Mouse (Mus musculus) liver, embryonic 13.5 days (tissue): ENCODE data around the gene Aox2. TPM values are rescaled to one million over a fixed set of nuclear protein-coding genes. Genes with fewer than 3 reads are reported as not detected.

ENCODE experiments used
- ATAC-seq: fragments of 200-750 bp; cut with Nextera tagmentation; 2 replicates; pipeline ENCODE4 v1.8.0; 2017; ENCODE audit warnings: low read depth, mild to moderate bottlenecking, moderate number of reproducible peaks, moderate library complexity
- DNase-seq: peaks from one replicate; pipeline ENCODE4 v3.0.0; 2022
- H3K27ac ChIP-seq: fragments of 300-500 bp; sonication (generic); 2 replicates; pipeline ENCODE4 v1.5.1; 2015; ENCODE audit warnings: moderate library complexity, mild to moderate bottlenecking, inconsistent platforms
- H3K27me3 ChIP-seq: fragments of 300-500 bp; sonication (generic); 2 replicates; pipeline ENCODE4 v1.6.1; 2015; ENCODE audit warnings: mild to moderate bottlenecking, inconsistent platforms
- H3K36me3 ChIP-seq: fragments of 300-500 bp; sonication (generic); 2 replicates; pipeline ENCODE4 v1.6.1; 2015; ENCODE audit warnings: mild to moderate bottlenecking, inconsistent platforms
- H3K4me1 ChIP-seq: fragments of 300-500 bp; sonication (generic); replicated peaks from 2 replicates; pipeline ENCODE4 v1.6.1; 2015; ENCODE audit warnings: inconsistent platforms
- H3K4me2 ChIP-seq: fragments of 300-500 bp; sonication (generic); 2 replicates; pipeline ENCODE4 v1.6.1; 2015; ENCODE audit warnings: inconsistent platforms, mild to moderate bottlenecking, moderate library complexity
- H3K4me3 ChIP-seq: fragments of 300-500 bp; sonication (generic); replicated peaks from 2 replicates; pipeline ENCODE4 v1.5.1; 2015; ENCODE audit warnings: mild to moderate bottlenecking, inconsistent platforms
- H3K9ac ChIP-seq: fragments of 300-500 bp; sonication (generic); 2 replicates; pipeline ENCODE4 v1.6.1; 2015; ENCODE audit warnings: mild to moderate bottlenecking, inconsistent platforms
- H3K9me3 ChIP-seq: fragments of 300-500 bp; sonication (generic); replicated peaks from 2 replicates; pipeline ENCODE4 v1.6.1; 2016; ENCODE audit warnings: inconsistent platforms
- WGBS: fragments of 180-500 bp; shearing (Covaris S2); methylation state at CpG from one replicate; pipeline ENCODE4 v1.1.7; 2015; ENCODE audit not compliant: insufficient replicate concordance; 5-methylcytosine and 5-hydroxymethylcytosine counted together
- polyA plus RNA-seq: library from polyadenylated mRNA; unstranded; fragments of >200 nt; fragmentation: Nextera tagmentation; extraction: Ambion mirVana; gene quantifications from 2 replicates; pipeline ENCODE4 v1.2.1, GENCODE M21; 2015

Gene Aox2
- polyA plus RNA-seq, 1 experiment from 2014 or later, result not detected

GRCm38 (mm10) chr1:58307181-58307580 lies 29.1 kb downstream of the Aox2 start:
- H3K9ac ChIP-seq, result no peak overlapping the region
- no peaks in the 10 kb centered on the region for H3K27me3 ChIP-seq
- H3K9me3 ChIP-seq, result no peaks in the 10 kb centered on the region
- DNase-seq (no peak), ATAC-seq (no peak)
- H3K27ac ChIP-seq, result no peak overlapping the region
- H3K4me2 ChIP-seq, result no peak overlapping the region
- H3K36me3 ChIP-seq, result no peaks in the 10 kb centered on the region
- 66% methylated on average over 8 of the region's 8 CpGs for WGBS
- H3K4me3 ChIP-seq, result no peak overlapping the region
- H3K4me1 ChIP-seq, result no peaks in the 10 kb centered on the region

- Histone ChIP-seq H3K9ac (no peak overlapping the region), H3K4me1 (no peaks in the 10 kb centered on the region), H3K4me3 (no peak overlapping the region), H3K36me3 (no peaks in the 10 kb centered on the region), H3K4me2 (no peak overlapping the region), H3K27ac (no peak overlapping the region), H3K9me3 (no peaks in the 10 kb centered on the region), H3K27me3 (no peaks in the 10 kb centered on the region)
- WGBS, result 67% methylated on average over 8 of the region's 8 CpGs
- DNase-seq, result no peak
- no peak for ATAC-seq
Measured at GRCm38 (mm10) chr1:58308594-58308993, 30.5 kb downstream of the Aox2 start.

GRCm38 (mm10) chr1:58309853-58310252 lies 31.7 kb downstream of the Aox2 start:
- no peak for DNase-seq
- no peaks in the 10 kb centered on the region for H3K36me3 ChIP-seq
- H3K27ac ChIP-seq, result no peak overlapping the region
- no peak overlapping the region for H3K4me2 ChIP-seq
- no peaks in the 10 kb centered on the region for H3K4me1 ChIP-seq
- H3K4me3 ChIP-seq, result no peak overlapping the region
- no peaks in the 10 kb centered on the region for H3K27me3 ChIP-seq
- 49% methylated on average over 4 of the region's 4 CpGs for WGBS
- no peak for ATAC-seq
- H3K9ac ChIP-seq, result no peak overlapping the region
- H3K9me3 ChIP-seq, result no peaks in the 10 kb centered on the region

GRCm38 (mm10) chr1:58311221-58311864 lies 33.2 kb downstream of the Aox2 start:
- Histone ChIP-seq H3K9ac (no peak overlapping the region), H3K27me3 (no peaks in the 10 kb centered on the region), H3K4me1 (no peaks in the 10 kb centered on the region), H3K27ac (no peak overlapping the region), H3K4me2 (no peak overlapping the region), H3K36me3 (no peaks in the 10 kb centered on the region), H3K4me3 (no peak overlapping the region), H3K9me3 (no peaks in the 10 kb centered on the region)
- ATAC-seq (no peak), DNase-seq (no peak)
- WGBS, result 63% methylated on average over 7 of the region's 7 CpGs

- Histone ChIP-seq H3K36me3 (no peaks in the 10 kb centered on the region), H3K27me3 (no peaks in the 10 kb centered on the region), H3K27ac (no peak overlapping the region), H3K4me3 (no peak overlapping the region), H3K4me1 (no peaks in the 10 kb centered on the region), H3K4me2 (no peak overlapping the region), H3K9me3 (no peaks in the 10 kb centered on the region), H3K9ac (no peak overlapping the region)
- ATAC-seq (no peak), DNase-seq (no peak)
- 78% methylated on average over 8 of the region's 8 CpGs for WGBS
Measured at GRCm38 (mm10) chr1:58313173-58313572, 35.0 kb downstream of the Aox2 start.

- DNase-seq (no peak), ATAC-seq (no peak)
- Histone ChIP-seq H3K4me2 (no peak overlapping the region), H3K27ac (no peak overlapping the region), H3K9ac (no peak overlapping the region), H3K4me3 (no peak overlapping the region), H3K36me3 (no peaks in the 10 kb centered on the region), H3K4me1 (no peaks in the 10 kb centered on the region), H3K9me3 (no peaks in the 10 kb centered on the region), H3K27me3 (no peaks in the 10 kb centered on the region)
- WGBS, result 58% methylated on average over 6 of the region's 6 CpGs
Measured at GRCm38 (mm10) chr1:58315532-58315931, 37.4 kb downstream of the Aox2 start.

- no peak overlapping the region for H3K4me3 ChIP-seq
- no peaks in the 10 kb centered on the region for H3K36me3 ChIP-seq
- H3K9ac ChIP-seq, result no peak overlapping the region
- no peaks in the 10 kb centered on the region for H3K27me3 ChIP-seq
- no peaks in the 10 kb centered on the region for H3K9me3 ChIP-seq
- WGBS, result 27% methylated on average over 4 of the region's 4 CpGs
- no peaks in the 10 kb centered on the region for H3K4me1 ChIP-seq
- no peak for ATAC-seq
- no peak overlapping the region for H3K27ac ChIP-seq
- DNase-seq, result no peak
- H3K4me2 ChIP-seq, result no peak overlapping the region
Measured at GRCm38 (mm10) chr1:58333222-58333621, 55.1 kb downstream of the Aox2 start.

- ATAC-seq (no peak), DNase-seq (no peak)
- Histone ChIP-seq H3K4me3 (no peak overlapping the region), H3K36me3 (no peaks in the 10 kb centered on the region), H3K27me3 (no peaks in the 10 kb centered on the region), H3K9ac (no peak overlapping the region), H3K4me2 (no peak overlapping the region), H3K4me1 (no peaks in the 10 kb centered on the region), H3K9me3 (no peaks in the 10 kb centered on the region), H3K27ac (no peak overlapping the region)
- WGBS, result 50% methylated on average over 1 of the region's 1 CpGs
Measured at GRCm38 (mm10) chr1:58339901-58340300, 61.8 kb downstream of the Aox2 start.

GRCm38 (mm10) chr1:58341576-58341975 lies 63.5 kb downstream of the Aox2 start:
- Histone ChIP-seq H3K27me3 (no peaks in the 10 kb centered on the region), H3K4me3 (no peak overlapping the region), H3K9ac (no peak overlapping the region), H3K4me1 (no peaks in the 10 kb centered on the region), H3K4me2 (no peak overlapping the region), H3K36me3 (no peaks in the 10 kb centered on the region), H3K9me3 (no peaks in the 10 kb centered on the region), H3K27ac (no peak overlapping the region)
- no peak for ATAC-seq
- no peak for DNase-seq
- WGBS, result 31% methylated on average over 7 of the region's 7 CpGs

GRCm38 (mm10) chr1:58343861-58344260 lies 65.7 kb downstream of the Aox2 start:
- DNase-seq (no peak), ATAC-seq (no peak)
- Histone ChIP-seq H3K27me3 (no peaks in the 10 kb centered on the region), H3K36me3 (no peaks in the 10 kb centered on the region), H3K4me1 (no peaks in the 10 kb centered on the region), H3K27ac (no peak overlapping the region), H3K4me2 (no peak overlapping the region), H3K4me3 (no peak overlapping the region), H3K9me3 (no peaks in the 10 kb centered on the region), H3K9ac (no peak overlapping the region)
- 38% methylated on average over 4 of the region's 4 CpGs for WGBS

GRCm38 (mm10) chr1:58344570-58344969 lies 66.4 kb downstream of the Aox2 start:
- WGBS, result 72% methylated on average over 5 of the region's 5 CpGs
- H3K4me1 ChIP-seq, result no peaks in the 10 kb centered on the region
- DNase-seq (no peak), ATAC-seq (no peak)
- no peaks in the 10 kb centered on the region for H3K36me3 ChIP-seq
- H3K27ac ChIP-seq, result no peak overlapping the region
- no peaks in the 10 kb centered on the region for H3K9me3 ChIP-seq
- no peaks in the 10 kb centered on the region for H3K27me3 ChIP-seq
- H3K4me2 ChIP-seq, result no peak overlapping the region
- H3K9ac ChIP-seq, result no peak overlapping the region
- H3K4me3 ChIP-seq, result no peak overlapping the region

GRCm38 (mm10) chr1:58346159-58346558 lies 68.0 kb downstream of the Aox2 start:
- H3K36me3 ChIP-seq, result no peaks in the 10 kb centered on the region
- no peak overlapping the region for H3K4me2 ChIP-seq
- no peaks in the 10 kb centered on the region for H3K27me3 ChIP-seq
- no peak overlapping the region for H3K9ac ChIP-seq
- H3K9me3 ChIP-seq, result no peaks in the 10 kb centered on the region
- H3K4me1 ChIP-seq, result no peaks in the 10 kb centered on the region
- no peak for DNase-seq
- 75% methylated on average over 14 of the region's 14 CpGs for WGBS
- ATAC-seq, result no peak
- H3K4me3 ChIP-seq, result no peak overlapping the region
- H3K27ac ChIP-seq, result no peak overlapping the region
